Mouse (Mus musculus) midbrain, postnatal 0 days (tissue): Measurements from ENCODE around the gene Gm5136. TPM values are rescaled to one million over a fixed set of nuclear protein-coding genes. Genes with fewer than 3 reads are reported as not detected.
A peak's percentile ranks its signal among the peaks of the same experiment; 100 is the strongest.

Source experiments
- ATAC-seq: fragments of 200-750 bp; cut with Nextera tagmentation; 2 replicates; pipeline ENCODE4 v1.8.0; 2017; ENCODE audit warnings: moderate number of reproducible peaks, mild to moderate bottlenecking, moderate TSS enrichment, moderate library complexity; ENCODE audit not compliant: low FRiP score
- DNase-seq: peaks from one replicate; pipeline ENCODE4 v3.0.0-alpha.2; 2015; ENCODE audit warnings: low spot score
- H3K27ac ChIP-seq: fragments of 300-500 bp; sonication (generic); 2 replicates; pipeline ENCODE4 v1.5.1; 2014; ENCODE audit warnings: low read depth, mild to moderate bottlenecking, low read length, mixed read lengths
- H3K27me3 ChIP-seq: fragments of 300-500 bp; sonication (generic); 2 replicates; pipeline ENCODE4 v1.6.1; 2014; ENCODE audit warnings: low read length, control low read depth, mixed read lengths; ENCODE audit not compliant: insufficient read depth
- H3K36me3 ChIP-seq: fragments of 300-500 bp; sonication (generic); 2 replicates; pipeline ENCODE4 v1.6.1; 2014; ENCODE audit warnings: low read length, control low read depth, mixed read lengths; ENCODE audit not compliant: insufficient read depth
- H3K4me1 ChIP-seq: fragments of 300-500 bp; sonication (generic); 2 replicates; pipeline ENCODE4 v1.6.1; 2014; ENCODE audit warnings: mild to moderate bottlenecking, control low read depth, antibody characterized with exemption, low read length, mixed read lengths; ENCODE audit not compliant: insufficient read depth
- H3K4me2 ChIP-seq: fragments of 300-500 bp; sonication (generic); 2 replicates; pipeline ENCODE4 v1.6.1; 2014; ENCODE audit warnings: low read depth, mild to moderate bottlenecking, low read length, mixed read lengths; ENCODE audit not compliant: poor library complexity, severe bottlenecking
- H3K4me3 ChIP-seq: fragments of 300-500 bp; sonication (generic); 2 replicates; pipeline ENCODE4 v1.5.1; 2014; ENCODE audit warnings: low read depth, mild to moderate bottlenecking, low read length, moderate library complexity
- H3K9ac ChIP-seq: fragments of 300-500 bp; sonication (generic); replicated peaks from 2 replicates; pipeline ENCODE4 v1.6.1; 2014; ENCODE audit warnings: mild to moderate bottlenecking, low read length, moderate library complexity, mixed read lengths; ENCODE audit not compliant: poor library complexity, severe bottlenecking
- H3K9me3 ChIP-seq: fragments of 300-500 bp; sonication (generic); 2 replicates; pipeline ENCODE4 v1.6.1; 2016; ENCODE audit warnings: low read length, control low read depth
- CTCF ChIP-seq: IDR thresholded peaks from 2 replicates; pipeline ENCODE4 v1.5.1; 2016; ENCODE audit warnings: antibody characterized with exemption, mild to moderate bottlenecking
- WGBS: fragments of 180-500 bp; shearing (Covaris S2); extraction: QIAGEN DNeasy Blood & Tissue Kit; methylation state at CpG from one replicate; pipeline ENCODE4 v1.1.7; 2014; 5-methylcytosine and 5-hydroxymethylcytosine counted together
- polyA plus RNA-seq: library from polyadenylated mRNA; unstranded; fragments of >200 nt; fragmentation: Nextera tagmentation; extraction: Ambion mirVana; gene quantifications from 2 replicates; pipeline ENCODE4 v1.2.1, GENCODE M21; 2015
- total RNA-seq: library from RNA; depleted of rRNA; stranded (reverse); fragments of >200 nt; gene quantifications from 2 replicates; pipeline ENCODE4 v1.2.3, GENCODE M21; 2014; rRNA removed

Gene Gm5136
- total RNA-seq, result 0.16 and 0.33 TPM in 2 replicates
- polyA plus RNA-seq, result not detected in 2 replicates

GRCm38 (mm10) chr10:108699946-108700345, at the start of gene Gm5136:
TSS of gene Gm5136 (minus strand) at chr10:108700160.
- Histone ChIP-seq H3K27ac (no peak within 1 kb of the TSS; the same call in 1 of the 2 replicates), H3K9ac (no peak within 1 kb of the TSS), H3K4me2 (no peak within 1 kb of the TSS), H3K36me3 (no peaks in the 10 kb centered on the region), H3K4me3 (no peak within 1 kb of the TSS), H3K9me3 (no peaks in the 10 kb centered on the region), H3K27me3 (no peaks in the 10 kb centered on the region), H3K4me1 (0 out of 2 replicates have a peak, but pooled peaks cover 2% of the 10 kb centered on the region)
- WGBS, result 96% methylated on average over 9 of the region's 9 CpGs
- no peak for DNase-seq
- no peak for TF ChIP-seq CTCF
- no peak; the same call in 1 of the 2 replicates for ATAC-seq

GRCm38 (mm10) chr10:108743759-108744158, 43.8 kb upstream of the Gm5136 start:
- 88% methylated on average over 2 of the region's 2 CpGs for WGBS
- H3K36me3 ChIP-seq, result no peaks in the 10 kb centered on the region
- ATAC-seq (no peak), DNase-seq (no peak)
- no peak overlapping the region for H3K4me2 ChIP-seq
- no peak overlapping the region for H3K27ac ChIP-seq
- H3K27me3 ChIP-seq, result no peaks in the 10 kb centered on the region
- no peak overlapping the region for H3K4me3 ChIP-seq
- H3K9me3 ChIP-seq, result no peaks in the 10 kb centered on the region
- H3K9ac ChIP-seq, result no peak overlapping the region
- H3K4me1 ChIP-seq, result no peaks in the 10 kb centered on the region
- TF ChIP-seq CTCF, result no peak

- peak; percentile 81 for DNase-seq
- 74% methylated on average over 2 of the region's 2 CpGs for WGBS
- Histone ChIP-seq H3K27me3 (no peaks in the 10 kb centered on the region), H3K9ac (no peak overlapping the region), H3K4me2 (no peak overlapping the region), H3K27ac (no peak overlapping the region), H3K4me3 (no peak overlapping the region), H3K9me3 (no peaks in the 10 kb centered on the region), H3K4me1 (no peaks in the 10 kb centered on the region), H3K36me3 (no peaks in the 10 kb centered on the region)
- ATAC-seq, result no peak
- TF ChIP-seq CTCF, result peak; percentile 74
Observed at GRCm38 (mm10) chr10:108733982-108734381, 34.0 kb upstream of the Gm5136 start.

- no peak for ATAC-seq
- H3K27me3 ChIP-seq, result no peaks in the 10 kb centered on the region
- WGBS, result 72% methylated on average over 8 of the region's 8 CpGs
- no peaks in the 10 kb centered on the region for H3K9me3 ChIP-seq
- no peak for DNase-seq
- no peak for TF ChIP-seq CTCF
- H3K36me3 ChIP-seq, result no peaks in the 10 kb centered on the region
- H3K4me3 ChIP-seq, result no peak overlapping the region
- no peak overlapping the region for H3K27ac ChIP-seq
- H3K9ac ChIP-seq, result no peak overlapping the region
- no peak overlapping the region for H3K4me2 ChIP-seq
- H3K4me1 ChIP-seq, result no peaks in the 10 kb centered on the region
Observed at GRCm38 (mm10) chr10:108728961-108729360, 29.0 kb upstream of the Gm5136 start.

- Histone ChIP-seq H3K27ac (no peak overlapping the region), H3K9me3 (no peaks in the 10 kb centered on the region), H3K4me2 (no peak overlapping the region), H3K27me3 (no peaks in the 10 kb centered on the region), H3K4me3 (no peak overlapping the region), H3K36me3 (no peaks in the 10 kb centered on the region), H3K4me1 (no peaks in the 10 kb centered on the region), H3K9ac (no peak overlapping the region)
- ATAC-seq (no peak), DNase-seq (no peak)
- 83% methylated on average over 4 of the region's 4 CpGs for WGBS
- no peak for TF ChIP-seq CTCF
Observed at GRCm38 (mm10) chr10:108726391-108726790, 26.4 kb upstream of the Gm5136 start.

- 72% methylated on average over 3 of the region's 3 CpGs for WGBS
- no peak overlapping the region for H3K4me2 ChIP-seq
- H3K36me3 ChIP-seq, result no peaks in the 10 kb centered on the region
- H3K9ac ChIP-seq, result no peak overlapping the region
- H3K4me3 ChIP-seq, result no peak overlapping the region
- H3K27ac ChIP-seq, result no peak overlapping the region
- TF ChIP-seq CTCF, result no peak
- ATAC-seq (no peak), DNase-seq (no peak)
- no peaks in the 10 kb centered on the region for H3K9me3 ChIP-seq
- H3K4me1 ChIP-seq, result no peaks in the 10 kb centered on the region
- no peaks in the 10 kb centered on the region for H3K27me3 ChIP-seq
Observed at GRCm38 (mm10) chr10:108724878-108725277, 24.9 kb upstream of the Gm5136 start.
